Mouse (Mus musculus): ENCODE results near the gene Plekhm3. TPM values are rescaled to one million over a fixed set of nuclear protein-coding genes. Genes with fewer than 3 reads are reported as not detected.
A peak's percentile ranks its signal among the peaks of the same experiment; 100 is the strongest.

Gene Plekhm3
- polyA plus RNA-seq, 2 experiments, result 0.58 to 0.63 TPM

- no peaks in the 10 kb centered on the region for H3K36me3 ChIP-seq (replicated peaks; ENCODE audit: control insufficient read depth, insufficient read depth, low read depth)
- no peak for ATAC-seq (ENCODE audit: insufficient read depth)
- no peaks in the 10 kb centered on the region; a peak in 1 of 4 replicates for H3K4me1 ChIP-seq (replicated peaks; ENCODE audit: control insufficient read depth in 2 of 2, insufficient read depth in 2 of 2, low read length in 1 of 2)
- no peak overlapping the region for H3K4me2 ChIP-seq (ENCODE audit: low read depth)
- no peak overlapping the region for H3K4me3 ChIP-seq (ENCODE audit: insufficient read depth in 1 of 2, low read depth in 2 of 2, low read length in 2 of 2)
- no peak overlapping the region for H3K27ac ChIP-seq
- DNase-seq (ENCODE audit: low read depth in 3 of 3, low spot score in 3 of 3), result no peak
- no peak overlapping the region for H3K9ac ChIP-seq (replicated peaks)
- WGBS (ENCODE audit: insufficient replicate concordance), result 67% methylated on average over 5 of the region's 5 CpGs
- TF ChIP-seq CTCF (IDR thresholded peaks at IDR 0.05; ENCODE audit: low read depth), result no peak
- TF ChIP-seq EP300 (IDR thresholded peaks at IDR 0.05; ENCODE audit: low read depth), result no peak
- H3K9me3 ChIP-seq (ENCODE audit: control insufficient read depth, low read length), result no peaks in the 10 kb centered on the region
- H3K27me3 ChIP-seq (ENCODE audit: control insufficient read depth, insufficient read depth, low read length), result no peaks in the 10 kb centered on the region
Observed at GRCm38 (mm10) chr1:64817709-64818108, 138.9 kb downstream of the Plekhm3 start.

- TF ChIP-seq CTCF (IDR thresholded peaks at IDR 0.05; ENCODE audit: low read depth), result no peak
- no peak for TF ChIP-seq EP300 (IDR thresholded peaks at IDR 0.05; ENCODE audit: low read depth)
- 82% methylated on average over 2 of the region's 2 CpGs for WGBS (ENCODE audit: insufficient replicate concordance)
Observed at GRCm38 (mm10) chr1:64813182-64813581, 143.4 kb downstream of the Plekhm3 start.

GRCm38 (mm10) chr1:64811956-64812355, 144.7 kb downstream of the Plekhm3 start:
- no peak for TF ChIP-seq CTCF (IDR thresholded peaks at IDR 0.05; ENCODE audit: low read depth)
- no peak for TF ChIP-seq EP300 (IDR thresholded peaks at IDR 0.05; ENCODE audit: low read depth)
- ATAC-seq (ENCODE audit: insufficient read depth), result peak; percentile 26; the same call in 1 of the 2 replicates
- H3K9me3 ChIP-seq (ENCODE audit: control insufficient read depth, low read length), result no peaks in the 10 kb centered on the region
- peak in 1 of 3 experiments; percentile 24 for DNase-seq (ENCODE audit: low read depth in 3 of 3, low spot score in 3 of 3)
- H3K27ac ChIP-seq, result no peak overlapping the region
- no peak overlapping the region for H3K9ac ChIP-seq (replicated peaks)
- no peak overlapping the region for H3K4me3 ChIP-seq (ENCODE audit: insufficient read depth in 1 of 2, low read depth in 2 of 2, low read length in 2 of 2)
- no peak overlapping the region for H3K4me2 ChIP-seq (ENCODE audit: low read depth)
- H3K36me3 ChIP-seq (replicated peaks; ENCODE audit: control insufficient read depth, insufficient read depth, low read depth), result no peaks in the 10 kb centered on the region
- H3K27me3 ChIP-seq (ENCODE audit: control insufficient read depth, insufficient read depth, low read length), result no peaks in the 10 kb centered on the region
- peaks cover 2 to 4% of the 10 kb centered on the region in 2 experiments; a peak in 1 of 4 replicates for H3K4me1 ChIP-seq (replicated peaks; ENCODE audit: control insufficient read depth in 2 of 2, insufficient read depth in 2 of 2, low read length in 1 of 2)
- 15% methylated on average over 1 of the region's 1 CpGs for WGBS (ENCODE audit: insufficient replicate concordance)

More at GRCm38 (mm10) chr1:64813182-64813581, 143.4 kb downstream of the Plekhm3 start:
- ATAC-seq (ENCODE audit: insufficient read depth) (no peak), DNase-seq (ENCODE audit: low read depth in 3 of 3, low spot score in 3 of 3) (no peak)
- H3K36me3 ChIP-seq (replicated peaks; ENCODE audit: control insufficient read depth, insufficient read depth, low read depth), result no peaks in the 10 kb centered on the region
- no peak overlapping the region for H3K4me2 ChIP-seq (ENCODE audit: low read depth)
- no peak overlapping the region for H3K9ac ChIP-seq (replicated peaks)
- peaks cover 2 to 4% of the 10 kb centered on the region in 2 experiments; a peak in 1 of 4 replicates for H3K4me1 ChIP-seq (replicated peaks; ENCODE audit: control insufficient read depth in 2 of 2, insufficient read depth in 2 of 2, low read length in 1 of 2)
- H3K27ac ChIP-seq, result no peak overlapping the region
- no peak overlapping the region for H3K4me3 ChIP-seq (ENCODE audit: insufficient read depth in 1 of 2, low read depth in 2 of 2, low read length in 2 of 2)
- H3K27me3 ChIP-seq (ENCODE audit: control insufficient read depth, insufficient read depth, low read length), result no peaks in the 10 kb centered on the region
- H3K9me3 ChIP-seq (ENCODE audit: control insufficient read depth, low read length), result no peaks in the 10 kb centered on the region

- H3K27me3 ChIP-seq (ENCODE audit: control insufficient read depth, insufficient read depth, low read length), result no peaks in the 10 kb centered on the region
- no peak overlapping the region for H3K4me3 ChIP-seq (ENCODE audit: insufficient read depth in 1 of 2, low read depth in 2 of 2, low read length in 2 of 2)
- DNase-seq (ENCODE audit: low read depth in 3 of 3, low spot score in 3 of 3), result no peak
- no peak for TF ChIP-seq EP300 (IDR thresholded peaks at IDR 0.05; ENCODE audit: low read depth)
- peaks cover 2 to 4% of the 10 kb centered on the region in 2 experiments; a peak in 1 of 4 replicates for H3K4me1 ChIP-seq (replicated peaks; ENCODE audit: control insufficient read depth in 2 of 2, insufficient read depth in 2 of 2, low read length in 1 of 2)
- no peak overlapping the region for H3K27ac ChIP-seq
- ATAC-seq (ENCODE audit: insufficient read depth), result no peak
- WGBS (ENCODE audit: insufficient replicate concordance), result 49% methylated on average over 2 of the region's 2 CpGs
- H3K36me3 ChIP-seq (replicated peaks; ENCODE audit: control insufficient read depth, insufficient read depth, low read depth), result no peaks in the 10 kb centered on the region
- H3K4me2 ChIP-seq (ENCODE audit: low read depth), result no peak overlapping the region
- no peaks in the 10 kb centered on the region for H3K9me3 ChIP-seq (ENCODE audit: control insufficient read depth, low read length)
- no peak overlapping the region for H3K9ac ChIP-seq (replicated peaks)
Observed at GRCm38 (mm10) chr1:64809085-64809484, 147.5 kb downstream of the Plekhm3 start.

GRCm38 (mm10) chr1:64807766-64808165, 148.9 kb downstream of the Plekhm3 start:
- Histone ChIP-seq H3K4me1 (replicated peaks; ENCODE audit: control insufficient read depth in 2 of 2, insufficient read depth in 2 of 2, low read length in 1 of 2) (peaks cover 2 to 4% of the 10 kb centered on the region in 2 experiments; a peak in 1 of 4 replicates), H3K27me3 (ENCODE audit: control insufficient read depth, insufficient read depth, low read length) (no peaks in the 10 kb centered on the region), H3K4me2 (ENCODE audit: low read depth) (no peak overlapping the region), H3K36me3 (replicated peaks; ENCODE audit: control insufficient read depth, insufficient read depth, low read depth) (no peaks in the 10 kb centered on the region), H3K27ac (no peak overlapping the region), H3K9me3 (ENCODE audit: control insufficient read depth, low read length) (no peaks in the 10 kb centered on the region), H3K9ac (replicated peaks) (no peak overlapping the region), H3K4me3 (ENCODE audit: insufficient read depth in 1 of 2, low read depth in 2 of 2, low read length in 2 of 2) (no peak overlapping the region)
- TF ChIP-seq CTCF (IDR thresholded peaks at IDR 0.05; ENCODE audit: low read depth), result no peak
- no peak for TF ChIP-seq EP300 (IDR thresholded peaks at IDR 0.05; ENCODE audit: low read depth)
- no peak for DNase-seq (ENCODE audit: low read depth in 3 of 3, low spot score in 3 of 3)
- WGBS (ENCODE audit: insufficient replicate concordance), result 60% methylated on average over 1 of the region's 1 CpGs
- no peak for ATAC-seq (ENCODE audit: insufficient read depth)

All from liver, embryonic 14.5 days (tissue).